Mouse (Mus musculus) liver, adult 10 weeks (tissue): ENCODE measurements around the gene Gm5415. TPM values are rescaled to one million over a fixed set of nuclear protein-coding genes. Genes with fewer than 3 reads are reported as not detected.

Experiments
- polyA plus RNA-seq: library from polyadenylated mRNA; stranded (reverse); fragments of 350-450 nt; fragmentation: Illumina TruSeq; extraction: RNeasy Lipid Tissue Mini Kit (QIAGEN cat#74804); gene quantifications from one replicate; pipeline ENCODE4 v1.2.3, GENCODE M21; 2014; ENCODE audit warnings: low read depth, low replicate concordance

The Gm5415 gene
- polyA plus RNA-seq: not detected

GRCm38 (mm10) chr1:32547194-32547593 is at the start of gene Gm5415:
Gene Gm5415 (minus strand): TSS chr1:32547294.

